Mouse (Mus musculus): ENCODE measurements at regions not wholly inside any gene's neighbourhood (a gene's known extent, or its start where the extent isn't known, plus 50 kb on each side); places are given as distances from the start of the nearest gene placed in this dataset.
A peak's percentile ranks its signal among the peaks of the same experiment; 100 is the strongest.

- Histone ChIP-seq H3K4me1 (no peaks in the 10 kb centered on the region), H3K27me3 (no peaks in the 10 kb centered on the region), H3K9me3 (no peaks in the 10 kb centered on the region), H3K36me3 (no peaks in the 10 kb centered on the region), H3K4me2 (replicated peaks) (no peak overlapping the region), H3K27ac (no peak overlapping the region), H3K4me3 (no peak overlapping the region), H3K9ac (no peak overlapping the region)
- 87% methylated on average over 6 of the region's 6 CpGs for WGBS
- no peak for ATAC-seq (ENCODE audit: insufficient number of reproducible peaks, insufficient read depth, low FRiP score, low TSS enrichment)
Measured at GRCm38 (mm10) chr10:8100489-8100888, 144.5 kb upstream of the Tab2 start.

- Histone ChIP-seq H3K9me3 (no peaks in the 10 kb centered on the region), H3K27me3 (no peaks in the 10 kb centered on the region), H3K4me2 (replicated peaks) (no peak overlapping the region), H3K4me1 (peaks cover 15% of the 10 kb centered on the region), H3K9ac (no peak overlapping the region), H3K36me3 (no peaks in the 10 kb centered on the region), H3K27ac (no peak overlapping the region), H3K4me3 (no peak overlapping the region)
- ATAC-seq (ENCODE audit: insufficient number of reproducible peaks, insufficient read depth, low FRiP score, low TSS enrichment) = no peak
- WGBS = 24% methylated on average over 2 of the region's 2 CpGs
Measured at GRCm38 (mm10) chr10:8095924-8096323, 139.9 kb upstream of the Tab2 start.

DNA sequence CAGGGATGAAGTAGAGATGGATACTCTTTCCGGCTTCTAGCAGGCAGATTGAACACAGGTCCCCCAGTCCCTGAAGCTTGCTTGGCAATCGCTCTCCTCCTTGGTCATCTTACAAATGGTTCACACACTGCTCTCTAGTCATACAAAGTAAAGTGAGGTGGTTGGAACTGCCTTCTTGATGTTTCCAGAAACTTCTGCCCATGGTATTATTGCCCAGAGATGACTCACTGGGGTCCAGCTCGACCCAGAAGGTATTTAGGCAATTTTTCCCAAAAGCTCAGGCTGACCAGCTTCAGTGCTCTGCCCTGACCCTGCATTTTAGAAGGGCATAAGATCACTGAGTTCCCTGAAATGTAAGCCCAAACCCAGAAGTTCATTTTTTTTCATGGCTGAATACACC, 139.2 kb upstream of the Tab2 start:
- WGBS = 68% methylated on average over 3 of the region's 3 CpGs
- Histone ChIP-seq H3K9me3 (no peaks in the 10 kb centered on the region), H3K4me1 (peaks cover 15% of the 10 kb centered on the region), H3K9ac (no peak overlapping the region), H3K4me2 (replicated peaks) (no peak overlapping the region), H3K36me3 (no peaks in the 10 kb centered on the region), H3K27ac (no peak overlapping the region), H3K4me3 (no peak overlapping the region), H3K27me3 (no peaks in the 10 kb centered on the region)
- ATAC-seq (ENCODE audit: insufficient number of reproducible peaks, insufficient read depth, low FRiP score, low TSS enrichment) = no peak

DNA sequence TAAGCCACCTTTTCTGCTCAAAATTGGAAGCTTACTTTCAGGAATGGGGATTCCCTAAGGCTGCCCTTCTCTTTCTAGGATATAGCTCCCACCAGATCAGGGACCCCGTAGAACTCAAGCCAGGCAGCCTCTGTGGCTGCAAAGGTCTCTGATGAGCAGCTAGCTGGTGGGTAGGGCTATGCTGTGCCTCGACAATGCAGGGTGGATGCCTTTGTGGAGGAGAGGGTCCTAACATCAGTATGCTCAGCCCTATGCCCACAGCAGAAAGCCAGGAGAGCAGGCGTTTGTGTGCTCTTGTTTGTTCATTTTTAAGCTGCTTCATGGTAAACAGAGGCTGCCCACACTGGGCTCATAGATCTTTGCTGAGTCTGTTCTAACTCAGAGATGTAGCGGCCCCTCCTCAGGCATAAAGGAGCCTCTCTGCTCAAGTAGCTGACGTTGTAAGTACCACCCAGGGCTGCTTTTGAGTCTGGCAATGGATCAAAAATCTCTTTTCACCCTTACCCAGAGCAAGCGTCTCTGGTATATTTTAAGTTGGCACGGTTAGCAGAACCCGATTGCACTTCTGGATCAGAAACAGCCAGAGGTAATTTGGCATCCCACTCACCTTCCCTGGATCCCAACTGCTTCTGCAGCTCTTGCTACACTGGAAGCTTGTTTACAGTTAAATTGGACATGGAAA, 136.0 kb upstream of the Tab2 start:
- peak; percentile 78 for ATAC-seq (ENCODE audit: insufficient number of reproducible peaks, insufficient read depth, low FRiP score, low TSS enrichment)
- H3K9ac ChIP-seq = no peak overlapping the region
- no peaks in the 10 kb centered on the region for H3K9me3 ChIP-seq
- no peak overlapping the region for H3K4me2 ChIP-seq (replicated peaks)
- 50% methylated on average over 8 of the region's 8 CpGs for WGBS
- peaks cover 15% of the 10 kb centered on the region for H3K4me1 ChIP-seq
- peak overlapping the region; percentile 72 for H3K27ac ChIP-seq
- no peaks in the 10 kb centered on the region for H3K36me3 ChIP-seq
- no peak overlapping the region for H3K4me3 ChIP-seq
- H3K27me3 ChIP-seq = no peaks in the 10 kb centered on the region

GRCm38 (mm10) chr10:8089296-8089695, 133.3 kb upstream of the Tab2 start:
- H3K4me2 ChIP-seq (replicated peaks) = no peak overlapping the region
- H3K4me1 ChIP-seq = peaks cover 15% of the 10 kb centered on the region
- no peaks in the 10 kb centered on the region for H3K36me3 ChIP-seq
- H3K27ac ChIP-seq = no peak overlapping the region
- ATAC-seq (ENCODE audit: insufficient number of reproducible peaks, insufficient read depth, low FRiP score, low TSS enrichment) = no peak
- WGBS = 29% methylated on average over 9 of the region's 9 CpGs
- no peak overlapping the region for H3K4me3 ChIP-seq
- no peaks in the 10 kb centered on the region for H3K27me3 ChIP-seq
- H3K9me3 ChIP-seq = no peaks in the 10 kb centered on the region
- no peak overlapping the region for H3K9ac ChIP-seq

DNA sequence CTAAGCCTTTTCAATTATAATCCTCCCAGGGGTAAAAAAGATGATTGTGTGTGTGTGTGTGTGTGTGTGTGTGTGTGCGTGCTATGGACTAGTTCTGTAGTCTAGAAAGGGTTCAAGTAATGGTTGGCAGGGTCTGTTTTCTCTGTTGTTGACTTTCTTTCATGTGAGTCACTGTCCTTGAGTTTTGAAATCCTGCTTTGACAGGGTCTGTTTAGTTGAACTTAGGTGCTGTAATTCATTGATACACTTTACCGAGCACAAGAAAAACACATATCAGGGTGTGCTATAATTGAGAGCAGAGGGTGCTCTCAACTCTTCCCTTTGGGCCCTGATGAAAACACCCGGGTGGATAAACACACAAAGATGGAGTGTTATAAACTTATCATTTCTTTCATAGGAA, 132.7 kb upstream of the Tab2 start:
- no peaks in the 10 kb centered on the region for H3K36me3 ChIP-seq
- no peak overlapping the region for H3K4me2 ChIP-seq (replicated peaks)
- H3K27ac ChIP-seq = no peak overlapping the region
- no peaks in the 10 kb centered on the region for H3K27me3 ChIP-seq
- no peaks in the 10 kb centered on the region for H3K9me3 ChIP-seq
- peaks cover 15% of the 10 kb centered on the region for H3K4me1 ChIP-seq
- 61% methylated on average over 3 of the region's 3 CpGs for WGBS
- no peak overlapping the region for H3K9ac ChIP-seq
- no peak overlapping the region for H3K4me3 ChIP-seq
- ATAC-seq (ENCODE audit: insufficient number of reproducible peaks, insufficient read depth, low FRiP score, low TSS enrichment) = no peak

- Histone ChIP-seq H3K27ac (no peak overlapping the region), H3K4me1 (peaks cover 15% of the 10 kb centered on the region), H3K4me3 (no peak overlapping the region), H3K4me2 (replicated peaks) (no peak overlapping the region), H3K36me3 (no peaks in the 10 kb centered on the region), H3K9me3 (no peaks in the 10 kb centered on the region), H3K27me3 (no peaks in the 10 kb centered on the region), H3K9ac (no peak overlapping the region)
- 93% methylated on average over 3 of the region's 3 CpGs for WGBS
- no peak for ATAC-seq (ENCODE audit: insufficient number of reproducible peaks, insufficient read depth, low FRiP score, low TSS enrichment)
Measured at GRCm38 (mm10) chr10:8088321-8088720, 132.3 kb upstream of the Tab2 start.

GRCm38 (mm10) chr10:8087106-8087505, 131.1 kb upstream of the Tab2 start:
- no peak overlapping the region for H3K4me2 ChIP-seq (replicated peaks)
- no peaks in the 10 kb centered on the region for H3K27me3 ChIP-seq
- WGBS = 11% methylated on average over 2 of the region's 2 CpGs
- no peaks in the 10 kb centered on the region for H3K9me3 ChIP-seq
- no peak for ATAC-seq (ENCODE audit: insufficient number of reproducible peaks, insufficient read depth, low FRiP score, low TSS enrichment)
- H3K36me3 ChIP-seq = no peaks in the 10 kb centered on the region
- H3K9ac ChIP-seq = no peak overlapping the region
- H3K4me1 ChIP-seq = peaks cover 9% of the 10 kb centered on the region
- no peak overlapping the region for H3K4me3 ChIP-seq
- no peak overlapping the region for H3K27ac ChIP-seq

GRCm38 (mm10) chr10:8086442-8086841, 130.4 kb upstream of the Tab2 start:
- 67% methylated on average over 4 of the region's 4 CpGs for WGBS

DNA sequence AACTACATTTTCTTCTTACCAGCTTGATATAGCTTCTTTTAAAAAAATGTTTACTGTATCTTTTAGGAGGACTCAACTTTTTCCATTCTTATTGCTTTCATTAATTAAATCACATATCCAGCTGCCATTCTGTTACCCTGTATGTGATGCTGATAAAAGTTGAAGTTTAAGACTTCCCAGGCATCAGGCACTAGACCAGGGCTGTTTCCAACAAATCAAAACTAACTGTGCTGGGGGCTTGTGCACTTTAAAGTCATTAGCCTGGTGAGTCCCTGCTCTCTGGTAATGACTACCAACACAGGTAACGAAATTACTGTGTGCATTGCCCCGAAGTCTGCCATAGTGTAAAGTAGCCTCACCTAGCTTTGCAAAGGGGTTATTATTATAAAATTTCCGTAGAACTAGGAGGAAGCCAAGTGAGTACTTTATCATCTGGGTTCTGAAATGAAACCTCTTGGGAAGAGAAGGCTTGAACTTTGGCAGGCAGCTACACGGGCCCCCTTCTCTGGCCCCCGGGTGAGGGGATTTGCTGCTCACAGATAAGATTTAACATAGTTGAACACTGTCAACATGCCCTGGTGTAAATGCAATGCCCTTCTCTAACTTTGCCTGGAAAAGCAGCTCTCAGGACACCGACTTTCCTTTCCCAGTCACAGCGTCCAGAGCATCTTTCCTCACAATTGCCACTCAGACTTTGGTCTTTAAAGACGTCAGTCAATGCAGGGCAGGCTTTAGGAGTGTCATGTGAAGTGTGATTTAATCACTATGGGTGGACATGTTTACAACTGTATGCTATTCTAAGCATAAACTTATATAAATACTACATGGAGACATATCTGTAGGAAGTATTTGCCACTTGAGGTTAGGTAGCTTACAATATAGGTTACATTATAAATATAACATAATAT, 122.1 kb upstream of the Tab2 start:
- H3K4me1 ChIP-seq = no peaks in the 10 kb centered on the region
- H3K4me2 ChIP-seq (replicated peaks) = no peak overlapping the region
- no peaks in the 10 kb centered on the region for H3K9me3 ChIP-seq
- H3K9ac ChIP-seq = no peak overlapping the region
- H3K27me3 ChIP-seq = no peaks in the 10 kb centered on the region
- no peak for ATAC-seq (ENCODE audit: insufficient number of reproducible peaks, insufficient read depth, low FRiP score, low TSS enrichment)
- no peaks in the 10 kb centered on the region for H3K36me3 ChIP-seq
- no peak overlapping the region for H3K27ac ChIP-seq
- WGBS = 67% methylated on average over 8 of the region's 8 CpGs
- H3K4me3 ChIP-seq = no peak overlapping the region

More at GRCm38 (mm10) chr10:8086442-8086841, 130.4 kb upstream of the Tab2 start:
- Histone ChIP-seq H3K9me3 (no peaks in the 10 kb centered on the region), H3K36me3 (no peaks in the 10 kb centered on the region), H3K4me2 (replicated peaks) (no peak overlapping the region), H3K4me3 (no peak overlapping the region), H3K27ac (no peak overlapping the region), H3K9ac (no peak overlapping the region), H3K4me1 (peaks cover 2% of the 10 kb centered on the region), H3K27me3 (no peaks in the 10 kb centered on the region)
- ATAC-seq (ENCODE audit: insufficient number of reproducible peaks, insufficient read depth, low FRiP score, low TSS enrichment) = no peak

- no peak overlapping the region for H3K9ac ChIP-seq
- H3K36me3 ChIP-seq = no peaks in the 10 kb centered on the region
- no peak for ATAC-seq (ENCODE audit: insufficient number of reproducible peaks, insufficient read depth, low FRiP score, low TSS enrichment)
- no peak overlapping the region for H3K4me2 ChIP-seq (replicated peaks)
- H3K27me3 ChIP-seq = no peaks in the 10 kb centered on the region
- H3K9me3 ChIP-seq = no peaks in the 10 kb centered on the region
- H3K4me3 ChIP-seq = no peak overlapping the region
- H3K4me1 ChIP-seq = no peaks in the 10 kb centered on the region
- no peak overlapping the region for H3K27ac ChIP-seq
- 86% methylated on average over 1 of the region's 1 CpGs for WGBS
Measured at GRCm38 (mm10) chr10:8072463-8072862, 116.4 kb upstream of the Tab2 start.

GRCm38 (mm10) chr10:8071858-8072257, 115.8 kb upstream of the Tab2 start:
- H3K27me3 ChIP-seq = no peaks in the 10 kb centered on the region
- no peaks in the 10 kb centered on the region for H3K9me3 ChIP-seq
- H3K27ac ChIP-seq = no peak overlapping the region
- H3K9ac ChIP-seq = no peak overlapping the region
- ATAC-seq (ENCODE audit: insufficient number of reproducible peaks, insufficient read depth, low FRiP score, low TSS enrichment) = no peak
- H3K4me2 ChIP-seq (replicated peaks) = no peak overlapping the region
- WGBS = 72% methylated on average over 3 of the region's 3 CpGs
- H3K36me3 ChIP-seq = no peaks in the 10 kb centered on the region
- H3K4me1 ChIP-seq = no peaks in the 10 kb centered on the region
- no peak overlapping the region for H3K4me3 ChIP-seq

All from embryonic facial prominence, embryonic 12.5 days (tissue).